Mouse (Mus musculus) fat pad, adult 2 months (tissue): Measurements from ENCODE around the gene Rcn2.

ENCODE experiments used
- DNase-seq: peaks from one replicate; pipeline ENCODE4 v3.0.0-alpha.2; 2011; ENCODE audit warnings: low read depth, low spot score; ENCODE audit errors: extremely low read depth

Gene Rcn2

GRCm38 (mm10) chr9:56092102-56092501 lies 50.5 kb downstream of the Rcn2 start:
- DNase-seq, result no peak

GRCm38 (mm10) chr9:56097584-56098298 lies 56.1 kb downstream of the Rcn2 start:
- DNase-seq, result no peak

- no peak for DNase-seq
Observed at GRCm38 (mm10) chr9:56100041-56100522, 58.4 kb downstream of the Rcn2 start.

GRCm38 (mm10) chr9:56101022-56101421 lies 59.4 kb downstream of the Rcn2 start:
- no peak for DNase-seq

GRCm38 (mm10) chr9:56104921-56105320 lies 63.3 kb downstream of the Rcn2 start:
- no peak for DNase-seq

- no peak for DNase-seq
Observed at GRCm38 (mm10) chr9:56106274-56107072, 64.8 kb downstream of the Rcn2 start.

GRCm38 (mm10) chr9:56107527-56107926 lies 65.9 kb downstream of the Rcn2 start:
- DNase-seq, result no peak

- no peak for DNase-seq
Observed at GRCm38 (mm10) chr9:56108174-56108573, 66.5 kb downstream of the Rcn2 start.
